In the genomic region with DNA sequence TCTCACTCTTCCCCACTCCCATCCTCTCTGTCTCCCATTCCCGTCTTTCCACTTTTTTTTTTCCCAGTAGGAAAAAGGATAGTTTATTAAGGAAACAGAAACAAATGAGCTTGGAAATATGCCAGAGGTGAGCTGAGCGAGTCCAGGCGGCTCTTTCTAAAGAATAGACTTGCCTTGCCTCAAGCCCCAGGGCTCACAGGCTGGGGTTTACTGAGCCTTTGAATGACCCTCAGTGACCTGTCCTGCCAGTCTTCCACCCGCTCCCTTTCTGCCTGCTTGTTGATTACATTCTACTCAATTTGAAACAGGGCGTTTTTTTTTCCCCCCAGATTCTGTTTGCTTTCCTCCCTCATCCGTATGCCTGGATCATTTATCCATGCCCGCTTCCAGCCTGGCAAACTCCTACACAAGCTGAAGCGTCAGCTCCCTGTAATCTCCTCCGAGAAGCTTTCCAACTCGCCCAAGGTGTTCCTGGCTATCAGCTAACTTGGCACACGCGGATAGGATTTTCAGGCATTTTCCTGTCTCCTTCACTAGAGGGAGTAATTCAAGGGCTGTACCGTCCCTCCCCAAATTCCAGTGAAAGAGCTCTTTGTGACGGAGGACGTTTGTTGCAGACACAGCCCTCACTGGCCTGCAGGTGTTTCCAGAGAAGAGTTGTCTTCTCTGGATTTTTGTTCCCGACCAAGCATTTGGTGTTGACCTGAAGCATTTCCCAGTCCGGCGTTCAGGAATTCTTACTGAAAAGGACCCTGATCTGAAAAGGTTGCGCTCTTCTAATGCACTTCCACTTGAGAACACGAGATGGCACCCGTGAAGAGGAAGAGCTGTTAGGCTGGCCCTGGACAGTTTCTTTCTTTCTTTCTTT, we compare ENCODE assay signal across 7 mouse cellular contexts. TPM values are rescaled to one million over a fixed set of nuclear protein-coding genes. Genes with fewer than 3 reads are reported as not detected.
DNase-seq lines count a peak whose midpoint lies in the region; ATAC-seq and TF ChIP-seq lines count a peak whose summit lies in the region.

No protein-coding gene starts in this region.

- H3K36me3 ChIP-seq in hindbrain, postnatal 0 days (ENCODE audit: insufficient read depth, low read length): no peaks in the 10 kb centered on the region

- intact Hi-C loops in gastrocnemius, adult 2 months (cut with DNase I): loop anchor here (2.0 to 5.0 kb wide), 2 partner anchors 29 to 157 kb away; no protein-coding TSS in a partner anchor

- DNase-seq in adrenal gland, adult (ENCODE audit: inconsistent age in 2 of 2, low spot score in 1 of 2): peak; percentile 58 to 90
- peak; percentile 60 for DNase-seq in gastrocnemius, adult 2 months
- peak; percentile 86 for DNase-seq in hindbrain, postnatal 0 days (ENCODE audit: low spot score)
- peak; percentile 65 to 71 for DNase-seq in left cerebral cortex, adult 18-20 months (ENCODE audit: low spot score in 2 of 2)
- DNase-seq in lung, postnatal 4 days: peak; percentile 43 to 72
- peak; percentile 66 to 81 for DNase-seq in right cerebral cortex, postnatal 10 days (ENCODE audit: low spot score in 2 of 2)

- no peak overlapping the region for H3K27ac ChIP-seq in cortical plate, adult 2 months (ENCODE audit: insufficient read depth, low read length)
- peak overlapping the region; percentile 56; the same call in 1 of the 2 replicates for H3K27ac ChIP-seq in gastrocnemius, adult 2 months
- H3K27ac ChIP-seq in hindbrain, postnatal 0 days: peak overlapping the region; percentile 46; the same call in 1 of the 2 replicates

- peak overlapping the region; percentile 18 for H3K4me3 ChIP-seq in cortical plate, adult 2 months (ENCODE audit: insufficient read depth, low read length)
- H3K4me3 ChIP-seq in gastrocnemius, adult 2 months: peak overlapping the region; percentile 71
- peak overlapping the region; percentile 40 for H3K4me3 ChIP-seq in hindbrain, postnatal 0 days (ENCODE audit: low read length)

- no peaks in the 10 kb centered on the region for H3K27me3 ChIP-seq in hindbrain, postnatal 0 days (ENCODE audit: insufficient read depth, low read length)

- H3K9me3 ChIP-seq in hindbrain, postnatal 0 days (ENCODE audit: low read length): no peaks in the 10 kb centered on the region

- H3K9ac ChIP-seq in hindbrain, postnatal 0 days (replicated peaks; ENCODE audit: low read length): peak overlapping the region; percentile 43; the same call in 1 of the 2 replicates

- WGBS in hindbrain, postnatal 0 days: 2% methylated on average over 21 of the region's 21 CpGs

- peak overlapping the region; percentile 55 for H3K4me2 ChIP-seq in hindbrain, postnatal 0 days (ENCODE audit: low read depth, low read length)

- TF ChIP-seq CTCF in cortical plate, adult 2 months (IDR thresholded peaks at IDR 0.05; ENCODE audit: extremely low read depth, insufficient read depth, low read length): peak; percentile 42
- TF ChIP-seq CTCF in gastrocnemius, adult 2 months (IDR thresholded peaks at IDR 0.05): peak; percentile 60
- TF ChIP-seq CTCF in hindbrain, postnatal 0 days (IDR thresholded peaks at IDR 0.05; ENCODE audit: low read depth): peak; percentile 68

- H3K4me1 ChIP-seq in cortical plate, adult 2 months (ENCODE audit: control insufficient read depth, insufficient read depth, low read length): no peaks in the 10 kb centered on the region
- H3K4me1 ChIP-seq in hindbrain, postnatal 0 days (ENCODE audit: insufficient read depth, low read length): 0 out of 2 replicates have a peak, but pooled peaks cover 5% of the 10 kb centered on the region

- peak; percentile 90 for ATAC-seq in hindbrain, postnatal 0 days

- no peak for TF ChIP-seq POLR2A in cortical plate, adult 2 months (IDR thresholded peaks at IDR 0.05; ENCODE audit: extremely low read depth, insufficient read depth, low read length)

RNA-seq across cellular contexts. Expression of a gene that starts 59.9 kb away (rescaled TPM):
- 73.2 and 74.7 TPM in 2 replicates for polyA plus RNA-seq in cortical plate, adult 2 months (2012; rRNA removed)
- total RNA-seq in gastrocnemius, adult 2 months (2021): 100 to 1,000 TPM in 1 of 2 experiments, 10 to 100 TPM in 1; 97.9 to 110 TPM
- total RNA-seq in hindbrain, postnatal 0 days (2014; rRNA removed): 82.5 and 104 TPM in 2 replicates
- polyA plus RNA-seq in hindbrain, postnatal 0 days (2015; fragmentation: Nextera tagmentation; extraction: Ambion mirVana): 141 and 152 TPM in 2 replicates
- total RNA-seq in left cerebral cortex, adult 18-20 months (2021): 10 to 100 TPM; 69.8 to 70.2 TPM

Comparison
In these comparisons a context has a peak if more than half of its experiments do, and no peak if none do; other contexts are left out.
1. H3K4me3 ChIP-seq: peak in every context shown above with its lines; median percentile 71 in gastrocnemius, adult 2 months; 40 in hindbrain, postnatal 0 days; 18 in cortical plate, adult 2 months.